Mouse (Mus musculus) activated CD4-positive, CD25-positive, alpha-beta regulatory T cell, adult 4 months (primary cell): ENCODE results near the gene Ppm1n. TPM values are rescaled to one million over a fixed set of nuclear protein-coding genes. Genes with fewer than 3 reads are reported as not detected.

ENCODE experiments used
- ATAC-seq: one replicate; pipeline ENCODE4 v1.8.0; 2017
- polyA plus RNA-seq, 2 experiments: library from polyadenylated mRNA; unstranded; fragments of 100-300 nt; shearing (Covaris generic); gene quantifications; one replicate each; pipeline ENCODE4 v1.2.1; 2017

Gene Ppm1n
- 1 to 10 TPM; 1.1 to 1.2 TPM for polyA plus RNA-seq

DNA sequence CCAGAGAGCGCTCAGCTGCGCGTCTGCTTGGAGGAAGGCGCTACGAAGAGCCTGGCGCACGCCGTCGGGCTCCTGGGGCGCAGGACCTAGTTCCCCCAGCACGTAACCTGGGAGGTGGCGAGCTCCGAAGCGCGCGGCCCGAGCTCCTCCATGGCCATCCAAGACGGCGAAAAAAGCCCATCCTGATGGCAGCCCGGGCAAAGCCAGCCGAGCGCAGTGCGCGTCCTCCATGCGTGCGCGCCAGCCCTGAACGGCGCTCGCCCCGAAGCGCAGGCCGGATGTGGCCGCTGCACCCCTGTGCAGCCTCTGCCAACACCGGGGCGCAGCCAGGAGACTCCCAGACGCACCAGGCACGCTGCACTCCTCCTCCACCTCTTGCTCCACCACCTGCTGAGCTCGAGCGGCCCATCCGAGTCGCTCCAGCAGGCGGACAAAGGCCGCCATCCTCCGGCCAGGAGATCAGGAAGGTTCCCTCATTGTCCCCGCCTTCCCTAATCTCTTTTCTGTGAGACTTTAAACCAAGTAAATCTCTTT lies at the start of gene Ppm1n:
TSS of gene Ppm1n (minus strand) at position 484 of the 534 bp plus-strand sequence.
- peak; percentile 64 for ATAC-seq

GRCm38 (mm10) chr7:19328425-19328824 lies 48.6 kb upstream of the Ppm1n start:
- no peak for ATAC-seq

DNA sequence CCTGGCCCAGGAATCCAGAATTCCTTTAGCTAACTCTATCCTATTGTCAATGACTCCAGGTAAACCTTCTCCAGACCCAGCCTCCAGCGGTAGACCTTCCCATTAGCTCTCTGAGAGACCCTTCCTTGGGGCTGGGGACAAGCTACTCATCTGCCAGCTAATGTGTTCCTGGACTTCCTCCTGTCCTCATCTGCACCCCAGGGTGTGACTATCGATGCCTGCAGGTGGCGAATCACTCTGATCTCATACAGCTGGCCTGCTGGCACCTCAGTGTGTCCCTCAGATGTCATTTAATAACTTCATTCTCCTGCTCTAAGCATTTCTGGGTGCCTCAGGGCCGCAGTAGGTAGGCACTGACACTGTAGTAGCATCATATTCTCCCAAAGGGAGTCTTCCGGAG lies 47.9 kb upstream of the Ppm1n start:
- ATAC-seq, result no peak

DNA sequence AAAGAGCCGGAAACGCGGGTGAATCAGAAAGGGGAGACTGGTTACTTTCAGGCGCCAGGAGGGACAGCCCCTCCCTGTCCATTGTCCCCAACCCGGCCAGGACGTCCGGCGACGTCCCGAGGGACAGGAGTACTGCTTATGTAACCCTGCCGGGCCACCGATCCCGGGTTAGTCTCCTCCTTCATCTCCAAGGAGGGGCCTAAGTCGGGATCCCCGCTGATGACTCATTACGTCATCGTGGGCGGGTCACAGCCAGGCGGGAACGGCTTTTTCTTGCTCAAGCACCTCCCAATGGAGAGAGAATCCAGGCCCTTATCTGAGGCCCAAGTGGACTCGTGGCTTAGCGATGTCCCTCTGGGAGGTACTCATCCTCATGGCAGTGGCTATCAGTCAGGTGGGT lies 47.3 kb upstream of the Ppm1n start:
- no peak for ATAC-seq

GRCm38 (mm10) chr7:19326359-19326758 lies 46.5 kb upstream of the Ppm1n start:
- ATAC-seq, result no peak

DNA sequence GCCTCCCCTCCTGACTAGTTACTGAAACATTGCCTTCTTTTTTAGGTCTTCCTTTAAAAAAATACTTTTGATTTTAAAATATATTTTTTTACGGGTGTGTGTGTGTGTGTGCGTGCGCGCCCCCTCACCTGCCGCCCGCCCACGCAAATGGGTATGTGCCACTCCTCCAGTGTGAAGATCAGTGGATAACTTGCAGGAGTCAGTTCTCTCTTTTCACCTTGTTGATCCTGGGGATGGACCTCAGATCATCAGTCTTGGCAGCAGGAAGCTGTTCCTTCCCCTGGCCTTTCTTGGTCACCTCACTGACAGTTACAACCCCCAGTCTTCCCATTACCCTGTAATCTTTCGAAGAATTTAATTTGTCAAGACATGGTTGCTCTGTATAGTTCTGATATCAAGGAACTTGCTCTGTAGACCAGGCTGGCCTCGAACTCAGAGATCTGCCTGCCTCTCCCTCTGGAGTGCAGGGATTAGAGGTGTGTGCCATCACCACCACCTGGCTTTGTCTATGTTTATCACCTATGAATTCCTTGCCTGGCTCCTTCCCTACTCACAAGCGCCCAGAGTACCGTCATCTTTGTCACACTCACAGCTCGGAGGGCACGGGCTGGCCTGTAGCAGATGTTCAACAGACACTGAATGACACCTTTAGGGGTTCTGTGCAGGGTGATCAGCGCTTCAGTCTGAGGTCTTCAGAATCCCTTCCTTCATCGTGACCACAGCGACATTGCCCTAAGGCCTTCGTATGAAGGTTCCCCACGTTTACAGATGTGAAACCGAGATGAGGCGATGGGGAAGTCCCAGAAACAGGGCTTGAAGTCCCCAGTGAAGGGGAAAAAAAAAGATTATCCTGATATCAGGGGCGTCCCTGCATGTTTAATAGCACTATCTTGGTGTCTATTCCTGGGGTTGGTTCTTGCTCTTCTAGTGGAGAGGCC lies 45.7 kb upstream of the Ppm1n start:
- ATAC-seq, result peak; percentile 56

- ATAC-seq, result no peak
These were observed 44.4 kb upstream of the Ppm1n start for GRCm38 (mm10) chr7:19324221-19324620.

- ATAC-seq, result no peak
These were observed 42.6 kb upstream of the Ppm1n start for GRCm38 (mm10) chr7:19322489-19322888.

- peak; percentile 58 for ATAC-seq
These were observed 41.6 kb upstream of the Ppm1n start for GRCm38 (mm10) chr7:19321464-19321863.

DNA sequence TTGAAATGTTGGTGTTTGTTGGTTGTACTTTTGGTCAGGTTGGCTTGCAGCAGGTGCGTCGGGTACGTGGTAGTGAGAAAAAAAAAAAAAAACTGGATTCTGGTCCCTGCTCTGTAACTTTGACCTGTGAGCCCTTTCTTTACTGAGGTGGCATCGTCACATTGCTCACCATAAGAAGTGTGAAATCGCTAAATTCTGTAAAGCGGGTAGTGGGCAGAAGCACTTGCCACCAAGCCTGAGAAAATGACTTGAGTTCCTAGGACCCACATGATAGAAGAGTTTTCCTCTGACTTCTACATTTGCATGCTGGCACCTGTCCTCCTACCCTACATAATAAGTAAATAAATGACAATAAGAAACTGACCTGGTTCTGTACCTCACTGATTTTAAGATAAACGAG lies 40.8 kb upstream of the Ppm1n start:
- ATAC-seq, result no peak

- peak; percentile 86 for ATAC-seq
These were observed 40.0 kb upstream of the Ppm1n start for GRCm38 (mm10) chr7:19319906-19320305.

DNA sequence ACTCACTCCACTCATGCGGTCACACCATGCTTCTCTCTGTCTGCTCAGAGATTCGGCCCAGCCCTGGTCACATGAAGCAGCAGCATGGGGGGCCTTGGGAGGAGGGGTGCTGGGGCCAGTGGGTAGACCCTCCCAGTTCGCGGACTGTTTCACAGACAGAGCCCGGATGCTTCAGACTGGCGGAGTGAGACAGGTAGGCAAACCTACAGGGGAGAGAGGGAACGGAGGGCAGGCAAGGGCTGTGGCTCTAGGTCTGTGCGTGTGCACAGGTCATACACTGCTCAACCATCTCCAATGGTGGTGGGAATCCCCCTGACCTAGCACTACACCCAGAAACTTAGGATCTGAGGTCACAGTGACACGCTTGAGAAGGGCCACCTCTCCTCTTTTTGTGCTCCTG lies 39.6 kb upstream of the Ppm1n start:
- ATAC-seq, result peak; percentile 33

- ATAC-seq, result no peak
These were observed 38.8 kb upstream of the Ppm1n start for GRCm38 (mm10) chr7:19318676-19319075.

- ATAC-seq, result no peak
These were observed 38.3 kb upstream of the Ppm1n start for GRCm38 (mm10) chr7:19318201-19318600.

GRCm38 (mm10) chr7:19316451-19317161 lies 36.7 kb upstream of the Ppm1n start:
- no peak for ATAC-seq

- no peak for ATAC-seq
These were observed 34.2 kb upstream of the Ppm1n start for GRCm38 (mm10) chr7:19314033-19314432.

- no peak for ATAC-seq
These were observed 32.1 kb upstream of the Ppm1n start for GRCm38 (mm10) chr7:19311991-19312390.

GRCm38 (mm10) chr7:19309884-19310641 lies 30.2 kb upstream of the Ppm1n start, which contains the start of gene Fosb:
Gene Fosb (minus strand): TSS chr7:19310051.
- ATAC-seq, result peak; percentile 60

DNA sequence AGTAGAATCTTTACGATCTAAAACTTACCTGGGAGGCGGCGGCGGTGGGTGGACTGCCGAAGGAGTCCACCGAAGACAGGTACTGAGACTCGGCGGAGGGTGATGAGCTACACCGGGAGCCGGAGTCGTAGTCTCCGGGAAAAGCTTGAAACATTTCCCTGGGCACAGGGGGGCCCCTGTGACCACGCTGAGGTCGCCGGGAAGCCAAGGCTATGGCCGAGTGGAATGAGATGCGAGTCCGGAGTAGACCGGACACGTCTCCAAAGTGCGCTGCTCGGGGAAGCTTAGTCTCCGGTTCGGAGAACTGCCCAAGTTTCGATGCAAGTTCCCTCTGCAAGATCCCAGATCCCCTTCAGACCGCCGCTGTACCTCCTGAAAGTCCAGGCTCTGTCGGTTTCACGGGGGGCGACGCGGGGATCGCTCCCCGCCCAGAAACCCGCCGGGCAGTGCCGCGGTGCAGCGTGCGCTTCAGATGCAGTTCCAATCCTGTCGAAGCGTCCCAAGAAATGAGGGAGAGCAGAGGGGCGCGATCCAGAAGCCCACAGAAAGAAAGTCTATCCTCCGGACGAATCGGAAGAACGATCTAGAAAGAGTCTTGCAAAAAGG lies 29.5 kb upstream of the Ppm1n start:
- ATAC-seq, result no peak

- ATAC-seq, result peak; percentile 74
These were observed 28.8 kb upstream of the Ppm1n start for GRCm38 (mm10) chr7:19308454-19309277.
